Mouse (Mus musculus) Muller cell, postnatal 12 days (primary cell): ENCODE measurements around the gene Ilk.
"Not testable (repeated sequence)": the region's sequence is repeated elsewhere in the genome, so short reads cannot be mapped to it uniquely, and the experiment has no call there.

Experiments used
- DNase-seq: peaks from one replicate; pipeline ENCODE4 v3.0.0-alpha.2; 2015; ENCODE audit errors: inconsistent ontology term

Gene Ilk

DNA sequence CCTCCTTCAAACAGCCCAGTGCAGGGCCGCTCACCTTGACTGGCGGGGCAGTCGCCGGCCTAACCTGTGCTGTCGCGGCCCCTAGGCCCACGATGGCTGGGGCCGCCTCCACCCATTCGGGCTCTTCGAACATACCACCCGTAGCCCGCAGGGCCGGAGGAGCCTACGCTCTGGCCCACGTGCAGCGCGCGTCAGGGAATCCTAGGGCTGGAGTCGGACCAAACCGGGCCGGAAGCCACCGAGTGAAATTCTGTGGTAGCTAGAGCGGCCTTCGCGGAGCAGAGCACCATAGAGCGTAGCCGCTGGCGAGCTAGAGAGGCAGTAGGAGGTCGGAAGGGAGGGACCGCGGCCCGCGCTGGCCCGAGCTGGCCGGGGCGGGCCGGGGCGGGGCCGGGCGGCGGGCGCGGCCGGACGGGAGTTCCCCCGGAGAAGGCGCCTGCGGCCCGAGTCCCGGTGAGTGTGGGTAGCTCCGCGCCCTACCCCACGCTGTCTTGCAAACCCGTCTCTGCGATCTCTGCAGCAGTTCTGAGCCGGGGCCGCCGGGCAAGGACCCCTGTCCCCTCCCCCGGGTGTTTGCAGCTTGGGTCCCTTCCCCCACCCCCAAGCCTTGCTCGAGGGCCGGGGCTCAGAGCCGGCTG is at the start of gene Ilk:
Ilk (plus strand) TSS at position 329 of the 638 bp plus-strand sequence.
- DNase-seq: peak; percentile 95

DNA sequence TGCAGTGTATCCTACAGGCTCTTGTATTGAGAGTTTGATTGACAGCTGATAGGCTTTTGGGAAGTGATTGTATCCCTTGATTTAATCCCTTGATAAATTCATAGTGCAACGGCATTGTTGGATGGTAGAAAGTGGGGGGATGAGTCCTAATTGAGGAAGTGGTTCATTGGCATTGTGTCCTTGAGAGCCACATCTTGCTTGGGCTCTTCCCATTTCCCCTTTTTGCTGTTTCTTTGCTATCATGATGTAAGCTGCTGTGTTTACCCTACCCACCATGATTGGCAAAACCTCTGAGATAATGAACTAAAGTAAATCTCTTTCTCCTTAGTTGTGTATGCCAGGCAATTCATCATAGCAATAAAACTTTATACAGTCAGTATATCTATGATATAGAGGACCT is 45.5 kb upstream of the Ilk start:
- no peak for DNase-seq

DNA sequence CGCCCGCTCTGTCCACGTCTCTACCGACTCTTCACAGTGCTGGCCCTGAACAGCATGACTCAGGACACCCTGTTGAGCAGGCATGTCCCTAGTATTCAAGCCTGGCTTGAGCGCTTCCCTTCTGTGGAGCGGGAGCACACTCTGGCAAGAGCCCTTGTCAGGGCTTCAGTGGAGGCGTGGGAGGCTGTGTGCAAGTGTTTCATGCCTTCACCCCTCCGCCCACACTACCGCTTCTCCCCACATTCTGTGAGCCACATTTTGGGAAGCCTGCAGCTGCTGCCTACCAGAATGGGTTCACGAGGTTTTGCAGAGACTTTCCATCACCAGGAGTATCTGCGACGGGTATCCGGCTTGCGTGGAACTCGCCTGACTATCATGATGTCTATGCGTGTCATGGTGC is 33.2 kb upstream of the Ilk start:
- DNase-seq: peak; percentile 8

DNA sequence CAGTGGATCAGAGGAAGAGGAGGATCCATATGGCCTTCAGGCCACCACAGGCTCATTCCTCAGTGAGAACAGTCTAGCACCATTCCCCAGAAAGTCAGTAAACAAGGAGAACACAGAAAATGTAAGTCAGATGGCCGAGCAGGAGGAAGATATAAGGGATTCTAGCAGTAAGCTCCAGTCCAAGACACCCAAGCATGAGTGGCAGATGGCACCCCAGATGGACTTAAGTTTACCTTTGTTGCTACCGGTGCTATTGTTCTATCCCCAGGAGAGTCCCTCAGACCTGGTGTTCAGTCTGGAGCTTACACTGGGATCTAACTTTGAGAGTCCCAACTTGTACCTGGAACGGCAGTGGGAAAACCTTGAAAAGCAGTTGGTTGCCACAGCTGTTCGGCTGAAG is 32.6 kb upstream of the Ilk start:
- DNase-seq: no peak

DNA sequence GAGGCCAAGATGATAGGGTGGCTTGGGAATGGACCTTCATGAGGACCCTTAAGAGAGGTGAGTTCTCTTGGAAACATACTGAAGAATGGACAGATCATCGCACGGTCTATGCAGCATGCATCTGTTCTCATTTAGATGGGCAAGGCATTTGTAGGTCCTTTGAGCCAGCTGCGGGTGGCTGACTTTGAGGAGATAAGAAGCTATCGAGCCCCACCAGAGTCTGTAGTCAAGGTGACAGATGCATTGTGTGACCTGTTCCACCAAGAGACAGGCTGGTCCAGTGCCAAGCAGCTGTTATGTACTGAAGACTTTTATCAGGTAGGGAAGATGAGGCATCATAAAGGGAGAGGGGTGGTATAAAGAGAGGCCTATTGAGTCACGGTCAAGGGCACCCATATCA is 27.7 kb upstream of the Ilk start:
- no peak for DNase-seq

DNA sequence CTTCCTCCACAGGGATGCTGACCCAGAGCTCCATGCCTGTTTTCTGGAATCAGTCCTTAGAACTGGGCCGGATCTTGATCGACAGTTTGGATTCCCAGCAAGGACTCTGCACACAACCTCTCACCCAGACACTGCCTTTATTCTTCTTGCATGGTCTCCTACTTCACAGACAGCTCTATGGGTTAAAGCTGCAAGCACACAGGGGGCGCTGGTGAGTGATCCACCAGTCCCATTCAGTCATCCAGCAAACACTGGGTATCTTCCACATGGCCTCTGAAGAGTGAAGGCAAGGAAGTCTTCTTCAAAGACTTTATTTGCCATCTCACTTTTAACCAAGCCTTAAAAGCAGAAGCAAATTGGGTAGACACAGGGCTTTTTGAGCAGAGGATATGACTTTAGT is 21.0 kb upstream of the Ilk start:
- no peak for DNase-seq

DNA sequence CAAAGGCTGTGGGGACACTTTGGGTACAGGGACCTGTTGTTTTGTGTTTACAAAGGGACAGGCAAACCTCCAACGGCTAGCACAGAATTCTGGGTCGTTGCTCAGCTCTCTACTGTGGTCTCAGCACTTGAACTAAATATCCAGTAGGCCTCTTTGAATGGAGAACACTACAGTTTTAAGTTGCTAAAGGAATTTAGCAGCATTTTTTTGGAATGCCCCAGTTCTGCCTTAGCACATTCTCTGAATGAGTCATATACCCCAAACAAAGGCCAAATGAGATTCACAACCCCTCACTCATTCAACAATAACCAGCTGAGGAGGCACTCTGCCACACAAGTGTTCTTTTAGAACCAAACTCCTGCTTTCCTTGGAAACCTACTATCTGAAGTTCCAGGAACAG is 14.5 kb upstream of the Ilk start:
- DNase-seq: peak; percentile 80

DNA sequence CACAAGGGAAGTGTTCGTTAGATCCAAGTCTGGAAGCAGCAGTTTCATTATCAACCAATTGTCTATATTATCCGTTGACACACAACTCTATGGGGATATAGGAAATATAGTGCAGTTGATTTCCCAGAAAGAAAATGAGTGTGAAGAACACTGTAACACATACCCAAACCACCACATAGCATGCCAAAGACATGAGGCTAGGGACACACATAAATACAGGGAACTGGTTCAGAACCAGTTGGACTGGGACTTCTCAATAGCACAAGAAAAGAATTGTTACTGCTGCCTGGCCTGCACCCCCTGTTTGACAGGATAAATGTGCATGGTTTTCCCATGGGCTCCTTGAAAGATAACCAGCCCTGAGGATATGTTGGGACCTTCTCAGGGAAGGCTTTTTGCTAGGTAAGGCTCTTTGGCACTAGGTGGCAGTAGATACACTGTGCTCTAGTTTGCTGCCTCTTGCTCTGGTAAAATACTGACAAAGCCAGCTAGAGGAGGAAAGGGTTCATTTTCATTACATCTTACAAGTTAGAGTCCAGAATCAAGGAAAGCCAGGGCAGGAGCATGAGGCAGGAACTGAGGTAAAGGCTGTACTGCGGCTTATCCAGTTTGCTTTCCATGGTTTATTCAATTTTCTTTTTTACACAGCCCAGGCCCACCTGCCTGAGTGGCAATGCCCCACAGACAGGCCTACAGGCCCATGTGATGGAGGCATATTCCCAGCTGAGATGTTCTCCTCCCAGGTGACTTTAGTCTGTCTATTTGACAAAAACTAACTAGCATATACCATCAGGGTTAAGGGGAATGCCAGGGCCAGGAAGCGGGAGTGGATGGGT is 10.0 kb upstream of the Ilk start:
- peak; percentile 39 for DNase-seq

DNA sequence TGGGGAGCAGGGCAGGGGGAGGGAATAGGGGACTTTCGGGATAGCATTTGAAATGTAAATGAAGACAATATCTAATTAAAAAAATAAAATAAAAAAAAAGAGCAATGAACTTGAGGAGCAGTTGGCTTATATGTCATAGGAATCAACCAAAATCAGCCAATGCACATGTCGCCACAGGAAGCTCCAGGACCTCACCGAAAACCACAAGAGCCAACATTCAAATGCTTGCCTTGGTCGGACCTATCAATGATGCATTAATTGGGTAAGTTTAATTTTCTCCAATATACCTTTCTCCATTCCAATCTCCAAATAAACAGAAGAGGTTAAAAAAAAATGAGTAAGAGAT is 9.4 kb upstream of the Ilk start:
- no peak for DNase-seq

DNA sequence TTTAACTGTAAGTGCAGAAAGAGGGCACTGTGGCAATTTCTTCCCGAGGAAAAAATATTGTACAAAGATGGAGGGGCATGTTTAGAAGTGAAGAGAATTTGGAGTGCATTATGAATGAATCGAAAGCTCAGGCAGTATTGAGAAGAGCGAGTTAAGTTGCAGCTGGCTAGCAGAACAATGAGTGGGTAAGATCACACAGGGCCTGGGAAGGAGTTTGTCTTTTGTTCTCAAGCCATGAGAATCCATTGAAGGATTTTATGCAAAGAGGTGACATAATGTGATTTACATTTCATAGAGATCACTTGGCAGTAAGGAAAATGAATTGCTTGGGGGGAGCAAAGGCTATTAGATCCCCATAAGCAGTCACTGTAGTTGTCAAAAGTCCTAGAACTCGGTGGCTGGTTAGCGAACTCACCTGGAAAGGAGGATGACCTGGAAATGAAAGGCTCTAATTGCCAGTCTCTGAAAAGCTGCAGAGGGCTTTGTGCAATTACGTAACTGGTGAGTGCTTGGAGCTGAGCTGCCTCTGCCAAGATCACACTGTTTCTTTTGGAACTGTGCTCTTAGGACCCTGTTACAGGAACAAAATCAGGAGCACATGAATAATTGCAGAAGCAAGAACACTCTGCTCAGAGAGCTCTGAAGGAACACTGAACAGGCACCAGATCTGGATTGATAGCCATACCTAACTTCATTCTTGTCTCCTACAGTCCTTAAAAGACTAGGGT is 7.5 kb upstream of the Ilk start:
- no peak for DNase-seq

DNA sequence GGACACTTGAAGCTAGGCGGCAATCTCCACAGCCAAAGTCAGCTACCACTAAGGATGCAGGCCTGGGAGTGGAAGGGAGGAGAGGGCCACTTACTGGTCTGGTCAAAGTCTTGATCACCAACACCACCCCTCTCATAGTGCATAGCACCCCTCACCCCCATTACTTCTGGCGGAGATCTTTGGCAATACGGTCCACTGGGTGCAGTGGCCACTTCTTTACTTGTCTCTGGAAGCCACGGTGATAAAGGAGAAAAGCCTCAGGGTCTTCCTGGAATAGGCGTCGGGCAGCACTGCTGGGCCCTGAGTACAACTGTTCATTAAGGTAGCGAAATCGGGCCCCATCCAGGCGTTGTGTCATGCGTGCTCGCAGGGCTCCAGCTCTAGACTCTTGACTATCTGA is 2.6 kb upstream of the Ilk start:
- no peak for DNase-seq

DNA sequence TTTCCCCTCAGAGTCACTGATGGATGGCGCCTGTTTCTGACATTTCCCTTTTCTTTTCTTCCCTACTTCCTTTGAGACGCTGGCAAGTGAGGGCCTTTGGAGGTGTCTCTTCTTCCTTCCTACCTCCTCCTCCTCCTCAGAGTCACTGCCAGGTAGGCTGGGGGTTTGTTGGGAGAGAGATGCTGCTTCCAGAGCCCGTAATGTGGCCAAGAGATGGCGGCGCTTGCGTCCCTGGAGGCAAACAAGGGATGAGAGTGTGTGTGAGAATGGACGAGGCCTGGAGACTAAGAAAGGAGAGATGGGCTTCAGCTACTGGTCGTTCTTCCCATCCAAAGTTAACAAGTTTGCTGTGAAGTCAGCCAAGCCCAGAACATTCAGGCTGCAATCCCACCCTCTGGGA is 1.6 kb upstream of the Ilk start:
- no peak for DNase-seq

DNA sequence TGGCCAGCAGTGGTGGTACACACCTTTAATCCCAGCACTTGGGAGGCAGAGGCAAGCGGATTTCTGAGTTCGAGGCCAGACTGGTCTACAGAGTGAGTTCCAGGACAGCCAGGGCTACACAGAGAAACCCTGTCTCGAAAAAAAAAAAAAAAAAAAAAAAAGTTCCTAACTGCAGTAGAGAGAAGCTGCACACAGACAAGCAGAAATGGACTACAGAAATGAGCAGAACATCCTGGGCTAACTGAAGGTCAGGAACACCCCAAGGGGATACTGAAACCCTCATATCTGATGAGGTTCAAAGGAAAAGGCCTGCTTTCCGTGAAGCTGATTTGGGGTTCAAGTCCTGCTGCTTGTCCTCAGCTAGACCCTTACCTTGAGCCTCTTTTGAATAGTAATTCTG is 928 bp upstream of the Ilk start:
- DNase-seq: peak; percentile 46

DNA sequence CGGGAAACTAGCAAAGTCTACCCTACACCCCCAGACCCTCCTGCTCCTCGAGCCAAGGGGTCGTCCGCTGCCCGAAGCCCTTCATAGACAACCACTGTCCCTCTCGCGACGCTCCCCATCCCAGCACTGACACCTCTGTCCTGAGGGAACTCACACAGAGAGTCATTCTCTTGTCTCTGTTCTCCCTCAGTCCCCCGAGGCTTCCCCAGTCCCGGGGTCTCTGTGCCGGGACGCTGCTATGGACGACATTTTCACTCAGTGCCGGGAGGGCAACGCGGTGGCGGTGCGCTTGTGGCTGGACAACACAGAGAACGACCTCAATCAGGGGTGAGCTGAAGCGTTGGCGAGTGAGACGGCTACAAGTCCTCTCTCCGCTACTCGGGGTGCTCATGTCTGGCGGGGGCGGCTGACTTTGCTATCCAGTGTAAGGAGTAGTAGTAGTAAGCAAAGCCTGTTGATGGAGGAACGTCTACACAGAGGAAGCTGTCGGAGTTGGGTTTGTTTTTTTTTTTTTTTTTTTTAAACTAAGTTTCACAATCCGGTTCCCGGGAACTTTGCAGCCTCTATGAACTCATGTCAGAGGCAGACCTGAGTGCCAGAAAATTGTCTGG is 624 bp downstream of the Ilk start, which contains the start of gene Rrp8:
Rrp8 (minus strand) TSS at position 475 of the 611 bp plus-strand sequence.
- peak; percentile 67 for DNase-seq

DNA sequence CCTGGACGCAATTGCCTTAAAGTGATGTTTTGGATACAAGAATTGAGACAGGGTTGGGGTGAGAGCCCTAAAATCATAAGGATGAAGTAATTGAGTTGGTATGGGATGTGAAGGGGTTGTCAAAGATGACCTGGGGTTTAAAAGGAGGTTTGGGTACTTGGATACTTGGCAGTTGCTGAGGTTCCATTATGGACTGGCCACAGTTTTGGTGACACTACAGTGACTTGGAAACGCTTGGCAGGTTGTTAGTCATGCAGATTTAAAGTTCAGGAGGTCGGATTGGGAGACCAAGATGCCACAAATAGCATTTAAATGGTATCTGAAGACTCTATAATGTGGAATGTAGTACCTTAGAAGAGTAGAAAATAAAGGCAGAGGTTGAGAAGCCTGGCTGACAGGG is 1.3 kb downstream of the Ilk start:
- no peak for DNase-seq

DNA sequence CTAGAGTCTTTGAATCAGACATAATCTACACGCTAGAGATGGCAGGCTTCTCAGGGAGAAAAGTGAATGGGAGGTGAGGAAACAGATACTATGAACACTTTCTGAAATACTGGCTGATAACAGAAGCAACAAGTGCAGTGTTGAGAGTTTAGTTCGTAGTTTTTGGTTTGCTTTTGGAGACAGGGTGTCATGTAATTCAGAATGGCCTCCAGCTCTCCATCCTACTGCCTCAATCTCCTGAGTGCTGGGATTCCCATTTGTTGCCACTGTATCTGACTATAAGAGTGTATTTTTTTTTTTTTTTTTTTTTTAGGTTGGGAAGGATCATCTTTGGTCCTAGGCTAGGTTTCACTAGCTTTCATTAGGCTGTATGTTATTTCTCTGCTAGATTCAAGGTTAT is 1.9 kb downstream of the Ilk start:
- no peak for DNase-seq

DNA sequence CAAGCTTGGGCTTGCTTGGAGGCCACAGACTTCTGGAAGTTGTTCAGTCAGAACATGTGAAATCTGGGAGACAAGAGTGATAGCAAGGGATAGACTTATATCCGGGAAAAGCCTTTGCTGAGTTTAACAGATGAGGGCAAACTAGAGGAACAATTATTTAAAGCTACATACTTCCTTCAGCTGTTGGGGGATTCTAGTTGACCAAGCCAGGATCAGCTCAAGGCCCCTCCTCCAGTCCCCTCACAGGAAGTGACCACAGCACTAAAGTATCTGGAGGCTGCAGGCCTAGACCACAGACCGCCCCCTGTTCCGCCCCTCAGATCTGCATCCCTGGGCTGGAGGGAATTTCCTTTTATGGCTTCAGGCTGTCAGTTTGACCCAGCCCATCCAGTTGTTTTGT is 2.6 kb downstream of the Ilk start:
- DNase-seq: peak; percentile 93

DNA sequence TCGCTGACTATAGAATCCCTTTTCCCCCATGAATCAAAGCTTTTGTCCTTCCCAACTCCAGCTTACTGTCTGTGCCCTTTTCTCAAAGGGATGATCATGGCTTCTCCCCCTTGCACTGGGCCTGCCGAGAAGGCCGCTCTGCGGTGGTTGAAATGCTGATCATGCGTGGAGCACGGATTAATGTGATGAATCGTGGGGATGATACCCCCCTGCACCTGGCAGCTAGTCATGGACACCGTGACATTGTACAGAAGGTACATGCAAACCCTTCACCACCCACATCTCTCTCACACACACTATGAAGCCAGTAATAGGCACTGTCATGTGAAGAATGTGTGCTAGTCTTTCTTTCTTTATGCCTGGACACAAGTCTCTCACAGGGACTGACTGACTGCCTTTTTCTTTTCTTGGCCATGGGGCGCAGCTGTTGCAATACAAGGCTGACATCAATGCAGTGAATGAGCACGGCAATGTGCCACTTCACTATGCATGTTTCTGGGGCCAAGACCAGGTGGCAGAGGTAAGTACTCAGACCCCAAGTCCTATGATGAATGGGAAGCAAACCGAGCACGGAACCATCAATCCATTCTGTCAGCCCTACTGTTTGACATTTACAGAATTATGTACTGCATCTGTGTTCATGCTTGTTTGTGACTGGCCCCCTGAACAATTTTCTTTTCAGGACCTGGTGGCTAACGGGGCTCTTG is 3.9 kb downstream of the Ilk start:
- no peak for DNase-seq

DNA sequence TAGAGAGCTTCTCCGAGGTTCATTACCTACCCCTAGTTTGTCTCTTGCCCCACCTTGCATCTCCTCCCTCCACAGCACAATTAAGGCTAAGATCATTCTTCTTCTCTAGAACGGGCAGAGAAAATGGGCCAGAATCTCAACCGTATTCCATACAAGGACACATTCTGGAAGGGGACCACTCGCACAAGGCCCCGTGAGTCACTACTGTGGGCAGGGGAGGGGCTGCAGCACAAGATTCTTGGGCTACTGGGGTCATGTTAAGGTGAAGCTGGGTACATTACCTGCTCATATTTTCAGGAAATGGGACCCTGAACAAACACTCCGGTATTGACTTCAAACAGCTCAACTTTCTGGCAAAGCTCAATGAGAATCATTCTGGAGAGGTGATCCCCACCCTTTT is 4.5 kb downstream of the Ilk start:
- no peak for DNase-seq

DNA sequence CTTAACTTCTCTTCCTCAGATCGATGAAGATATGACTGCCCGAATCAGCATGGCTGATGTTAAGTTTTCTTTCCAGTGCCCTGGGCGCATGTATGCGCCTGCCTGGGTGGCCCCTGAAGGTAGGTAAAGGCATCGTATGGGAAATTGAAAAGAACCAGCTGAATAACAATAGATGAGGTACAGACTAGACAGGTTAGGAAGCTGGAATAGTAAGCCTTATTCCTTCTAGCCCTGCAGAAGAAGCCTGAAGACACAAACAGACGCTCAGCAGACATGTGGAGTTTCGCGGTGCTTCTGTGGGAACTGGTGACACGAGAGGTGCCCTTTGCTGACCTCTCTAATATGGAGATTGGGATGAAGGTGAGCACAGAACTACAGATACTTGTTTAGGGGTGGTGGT is 5.6 kb downstream of the Ilk start:
- no peak for DNase-seq

DNA sequence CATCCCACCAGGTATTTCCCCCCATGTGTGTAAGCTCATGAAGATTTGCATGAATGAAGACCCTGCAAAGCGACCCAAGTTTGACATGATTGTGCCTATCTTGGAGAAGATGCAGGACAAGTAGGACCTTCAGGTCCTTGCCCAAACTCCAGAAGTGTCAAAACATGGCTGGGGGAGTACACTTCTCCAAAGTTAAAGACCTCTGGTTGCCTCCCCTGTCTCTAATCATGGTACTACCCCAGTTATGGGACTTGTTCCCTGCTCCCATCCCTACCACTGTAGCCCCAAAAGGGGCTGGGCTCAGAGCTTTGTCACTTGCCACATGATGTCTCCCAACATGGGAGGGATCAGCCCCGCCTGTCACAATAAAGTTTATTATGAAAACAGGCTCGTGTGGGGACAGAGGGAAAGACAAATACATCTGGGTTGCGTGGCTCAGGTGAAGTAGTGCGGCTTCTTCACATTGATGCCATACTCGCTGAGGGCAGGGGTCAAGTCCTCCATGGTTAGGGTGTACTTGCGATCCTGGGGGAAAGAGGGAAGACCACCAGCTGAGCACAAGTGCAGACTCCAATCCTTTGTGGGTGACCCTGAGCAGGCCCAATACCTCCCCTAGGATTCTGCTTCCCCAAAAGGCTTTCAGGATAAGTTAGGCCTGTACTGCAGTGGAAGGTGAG is 6.3 kb downstream of the Ilk start:
- not testable (repeated sequence) for DNase-seq
